Mouse (Mus musculus): ENCODE data around the gene Gpr25. TPM values are rescaled to one million over a fixed set of nuclear protein-coding genes. Genes with fewer than 3 reads are reported as not detected.

Gpr25 gene
- total and polyA plus RNA-seq, 3 experiments, result not detected

DNA sequence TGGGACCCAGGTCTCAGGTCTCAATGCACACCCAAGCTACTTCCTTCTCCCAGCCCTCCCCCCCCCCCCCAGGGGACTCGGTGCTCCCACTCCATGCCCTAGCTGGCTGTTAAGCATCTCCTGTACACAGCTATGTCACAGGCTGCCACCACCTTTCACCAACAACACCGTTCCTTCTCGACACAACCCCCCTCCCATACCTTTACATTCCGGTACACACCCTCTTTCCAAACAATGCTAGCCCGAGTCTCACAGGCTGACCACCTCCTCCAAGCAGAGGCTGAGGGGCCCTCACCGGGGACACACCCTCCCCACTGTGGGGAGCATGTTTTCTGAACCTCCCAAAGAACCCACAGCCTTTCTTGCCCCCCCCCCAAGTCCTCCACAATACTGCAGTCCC lies 29.1 kb downstream of the Gpr25 start:
- Histone ChIP-seq H3K4me3 (replicated peaks in 1 of 3; ENCODE audit: low read depth in 2 of 3, low read length in 2 of 3, poor library complexity in 1 of 3) (no peak overlapping the region), H3K9me3 (replicated peaks; ENCODE audit: low read length) (no peaks in the 10 kb centered on the region), H3K36me3 (replicated peaks in 1 of 2; ENCODE audit: control insufficient read depth in 1 of 2, insufficient read depth in 1 of 2, low read length in 1 of 2) (no peaks in the 10 kb centered on the region), H3K4me2 (ENCODE audit: insufficient read depth, low read depth, poor library complexity, severe bottlenecking) (no peak overlapping the region), H3K9ac (ENCODE audit: insufficient read depth, low read depth) (no peak overlapping the region), H3K27ac (ENCODE audit: insufficient read depth, low read depth) (no peak overlapping the region), H3K4me1 (ENCODE audit: control insufficient read depth in 1 of 2, insufficient read depth in 2 of 2) (peaks cover 9 to 20% of the 10 kb centered on the region in 2 experiments), H3K27me3 (replicated peaks) (peaks cover 22% of the 10 kb centered on the region), H3K79me2 (replicated peaks; ENCODE audit: control insufficient read depth, extremely low read depth, insufficient read depth, poor library complexity, severe bottlenecking) (no peaks in the 10 kb centered on the region)
- TF ChIP-seq JUND (conservative IDR thresholded peaks at IDR 0.05; ENCODE audit: low read depth, low read length) (no peak), ZMIZ1 (IDR thresholded peaks at IDR 0.05; ENCODE audit: low read depth, low read length) (no peak), ZKSCAN1 (IDR thresholded peaks at IDR 0.05; ENCODE audit: borderline replicate concordance, low read depth, low read length) (no peak), MXI1 (IDR thresholded peaks at IDR 0.05; ENCODE audit: low read depth, low read length) (no peak), ZNF384 (IDR thresholded peaks at IDR 0.05; ENCODE audit: low read depth, low read length) (no peak), TCF12 (IDR thresholded peaks at IDR 0.05; ENCODE audit: low read depth, low read length) (no peak), CTCF (conservative IDR thresholded peaks at IDR 0.05 in 1 of 2, IDR thresholded peaks at IDR 0.05 in 1 of 2; ENCODE audit: low read depth in 2 of 2, low read length in 2 of 2) (no peak), MEF2A (IDR thresholded peaks at IDR 0.05; ENCODE audit: borderline replicate concordance, low read depth, low read length) (no peak), RCOR1 (conservative IDR thresholded peaks at IDR 0.05; ENCODE audit: low read depth, low read length) (no peak), NELFE (IDR thresholded peaks at IDR 0.05; ENCODE audit: low read depth, low read length) (no peak), KAT2A (IDR thresholded peaks at IDR 0.05; ENCODE audit: insufficient replicate concordance, low read length) (no peak), NRF1 (IDR thresholded peaks at IDR 0.05; ENCODE audit: low read depth, low read length) (no peak), USF1 (IDR thresholded peaks at IDR 0.05; ENCODE audit: low read depth, low read length) (no peak)
- no peak for DNase-seq (ENCODE audit: extremely low read depth)
- dilution Hi-C loops (cut with MboI; ENCODE audit: extremely low pct_ligation_motif_present, extremely low pct_unique_long_range_greater_than_20kb, low sequenced_read_pairs) (no loop called here), in situ Hi-C loops (cut with MboI; ENCODE audit: low pct_ligation_motif_present, low pct_unique_long_range_greater_than_20kb, low sequenced_read_pairs) (no loop called here)

DNA sequence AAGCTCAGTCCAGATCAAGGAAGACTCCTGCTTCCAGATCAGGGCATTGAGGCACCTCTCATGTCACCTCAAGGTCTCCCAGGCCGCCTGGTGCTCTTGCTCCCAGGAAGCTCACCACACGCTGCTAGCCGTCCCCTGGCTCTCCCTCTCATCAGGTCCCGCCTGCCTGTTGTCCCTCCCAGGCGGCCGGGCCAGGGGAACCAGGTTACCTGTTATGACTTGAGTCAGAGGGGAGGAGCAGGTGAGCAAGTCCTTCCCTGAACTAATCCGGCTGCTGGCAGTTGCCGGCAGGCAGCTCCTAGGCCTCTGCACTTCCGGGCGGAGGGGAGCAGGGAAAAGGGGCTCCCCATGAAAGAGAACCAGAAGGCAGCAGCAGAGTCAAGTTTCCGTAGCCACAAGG lies 30.5 kb downstream of the Gpr25 start:
- DNase-seq (ENCODE audit: extremely low read depth), result no peak
- H3K9ac ChIP-seq (ENCODE audit: insufficient read depth, low read depth), result no peak overlapping the region
- no peak overlapping the region for H3K27ac ChIP-seq (ENCODE audit: insufficient read depth, low read depth)
- no peak overlapping the region for H3K4me2 ChIP-seq (ENCODE audit: insufficient read depth, low read depth, poor library complexity, severe bottlenecking)
- H3K36me3 ChIP-seq (replicated peaks in 1 of 2; ENCODE audit: control insufficient read depth in 1 of 2, insufficient read depth in 1 of 2, low read length in 1 of 2), result no peaks in the 10 kb centered on the region
- dilution Hi-C loops (cut with MboI; ENCODE audit: extremely low pct_ligation_motif_present, extremely low pct_unique_long_range_greater_than_20kb, low sequenced_read_pairs), result no loop called here
- H3K9me3 ChIP-seq (replicated peaks; ENCODE audit: low read length), result no peaks in the 10 kb centered on the region
- no peak for TF ChIP-seq SMC3 (IDR thresholded peaks at IDR 0.05; ENCODE audit: low read depth, low read length)
- no peak for TF ChIP-seq MAZ (IDR thresholded peaks at IDR 0.05; ENCODE audit: low read depth, low read length)
- no peak for TF ChIP-seq TBP (conservative IDR thresholded peaks at IDR 0.05; ENCODE audit: low read depth, low read length)
- TF ChIP-seq POLR2A (IDR thresholded peaks at IDR 0.05; ENCODE audit: low read depth, low read length), result no peak
- no peak for TF ChIP-seq CHD2 (IDR thresholded peaks at IDR 0.05; ENCODE audit: low read length)
- no peak for TF ChIP-seq POLR2AphosphoS2 (IDR thresholded peaks at IDR 0.05; ENCODE audit: low read depth, low read length)
- no peak for TF ChIP-seq NRF1 (IDR thresholded peaks at IDR 0.05; ENCODE audit: low read depth, low read length)
- no peak for TF ChIP-seq ZNF384 (IDR thresholded peaks at IDR 0.05; ENCODE audit: low read depth, low read length)
- no peak for TF ChIP-seq MAFK (IDR thresholded peaks at IDR 0.05; ENCODE audit: insufficient replicate concordance, low read length)
- TF ChIP-seq CTCF (conservative IDR thresholded peaks at IDR 0.05 in 1 of 2, IDR thresholded peaks at IDR 0.05 in 1 of 2; ENCODE audit: low read depth in 2 of 2, low read length in 2 of 2), result no peak
- no peak for TF ChIP-seq RCOR1 (conservative IDR thresholded peaks at IDR 0.05; ENCODE audit: low read depth, low read length)
- no peak for TF ChIP-seq UBTF (IDR thresholded peaks at IDR 0.05; ENCODE audit: low read depth, low read length)
- no peak for TF ChIP-seq EP300 (IDR thresholded peaks at IDR 0.05; ENCODE audit: low read length)
- TF ChIP-seq HCFC1 (IDR thresholded peaks at IDR 0.05; ENCODE audit: low read depth, low read length), result no peak
- no peak for TF ChIP-seq ETS1 (conservative IDR thresholded peaks at IDR 0.05; ENCODE audit: low read depth, low read length)
- no peak for TF ChIP-seq MXI1 (IDR thresholded peaks at IDR 0.05; ENCODE audit: low read depth, low read length)
- TF ChIP-seq PAX5 (IDR thresholded peaks at IDR 0.05; ENCODE audit: low read length), result no peak
- TF ChIP-seq BHLHE40 (IDR thresholded peaks at IDR 0.05; ENCODE audit: low read depth, low read length), result no peak
- no peak for TF ChIP-seq USF1 (IDR thresholded peaks at IDR 0.05; ENCODE audit: low read depth, low read length)
- TF ChIP-seq RAD21 (IDR thresholded peaks at IDR 0.05; ENCODE audit: low read depth, low read length), result no peak
- H3K4me1 ChIP-seq (ENCODE audit: control insufficient read depth in 1 of 2, insufficient read depth in 2 of 2), result peaks cover 13 to 24% of the 10 kb centered on the region in 2 experiments
- peaks cover 22% of the 10 kb centered on the region for H3K27me3 ChIP-seq (replicated peaks)
- in situ Hi-C loops (cut with MboI; ENCODE audit: low pct_ligation_motif_present, low pct_unique_long_range_greater_than_20kb, low sequenced_read_pairs), result no loop called here
- no peaks in the 10 kb centered on the region for H3K79me2 ChIP-seq (replicated peaks; ENCODE audit: control insufficient read depth, extremely low read depth, insufficient read depth, poor library complexity, severe bottlenecking)
- H3K4me3 ChIP-seq (replicated peaks in 1 of 3; ENCODE audit: low read depth in 2 of 3, low read length in 2 of 3, poor library complexity in 1 of 3), result no peak overlapping the region
